ENCODE assay signal across 30 mouse cellular contexts in genomic region chr6:134420375-134420774, GRCm38 (mm10). TPM values are rescaled to one million over a fixed set of nuclear protein-coding genes. Genes with fewer than 3 reads are reported as not detected.
"Had no signal": no experiment of that assay in that cellular context is flagged by ENCODE, and none has a peak within 500 bp of the region (broad histone marks: within the 10 kb centered on the region; RNA-seq: fewer than 3 reads in every experiment).

No protein-coding gene starts in this region.

- H3K9ac ChIP-seq: heart, embryonic 12.5 days; hindbrain, embryonic 12.5 days; hindbrain, embryonic 14.5 days; intestine, embryonic 15.5 days; limb, embryonic 13.5 days; limb, embryonic 15.5 days had no signal

- H3K36me3 ChIP-seq: heart, embryonic 10.5 days; heart, embryonic 12.5 days; hindbrain, embryonic 10.5 days; hindbrain, embryonic 12.5 days; intestine, embryonic 15.5 days; limb, embryonic 13.5 days; limb, embryonic 15.5 days had no signal

- H3K4me3 ChIP-seq: heart, adult 2 months; heart, embryonic 10.5 days; heart, embryonic 12.5 days; hindbrain, embryonic 10.5 days; hindbrain, embryonic 12.5 days; intestine, embryonic 15.5 days; layer of hippocampus, adult 2 months; left cerebral cortex, adult 2 months; limb, embryonic 13.5 days; limb, embryonic 15.5 days had no signal

- H3K4me2 ChIP-seq: heart, embryonic 12.5 days; hindbrain, embryonic 12.5 days; hindbrain, embryonic 14.5 days; intestine, embryonic 15.5 days; limb, embryonic 13.5 days; limb, embryonic 15.5 days had no signal

- H3K9me3 ChIP-seq: heart, embryonic 10.5 days; heart, embryonic 12.5 days; hindbrain, embryonic 10.5 days; hindbrain, embryonic 12.5 days; intestine, embryonic 15.5 days; limb, embryonic 13.5 days; limb, embryonic 15.5 days had no signal

- DNase-seq: gastrocnemius, postnatal 14 days; gastrocnemius, postnatal 36 days; heart, adult 11 months; heart, adult 2 months; heart, postnatal 10 days; heart, postnatal 4 days; kidney, adult 18-20 months; kidney, adult 8-10 months; kidney, postnatal 10 days; kidney, postnatal 25 days; kidney, postnatal 4 days; left cerebral cortex, postnatal 4 days had no signal

- H3K27ac ChIP-seq: heart, adult 2 months; heart, embryonic 10.5 days; hindbrain, embryonic 10.5 days; hindbrain, embryonic 12.5 days; hindbrain, embryonic 14.5 days; intestine, embryonic 15.5 days; layer of hippocampus, adult 2 months; left cerebral cortex, adult 2 months; limb, embryonic 13.5 days; limb, embryonic 15.5 days had no signal

- H3K27me3 ChIP-seq: heart, embryonic 12.5 days; hindbrain, embryonic 12.5 days; intestine, embryonic 15.5 days; limb, embryonic 13.5 days; limb, embryonic 15.5 days had no signal

- H3K4me1 ChIP-seq: limb, embryonic 13.5 days had no signal

RNA-seq across cellular contexts. Expression of gene Bcl2l14, which starts 24.3 kb away (rescaled TPM):
- total RNA-seq: gastrocnemius, adult 18-20 months; gastrocnemius, adult 8-10 months; gastrocnemius, postnatal 14 days; gastrocnemius, postnatal 36 days; heart, adult 2 months; heart, postnatal 10 days; heart, postnatal 25 days; heart, postnatal 4 days; layer of hippocampus, adult 2 months; layer of hippocampus, postnatal 10 days; layer of hippocampus, postnatal 25 days; left cerebral cortex, adult 2 months; left cerebral cortex, postnatal 10 days; left cerebral cortex, postnatal 25 days; left cerebral cortex, postnatal 4 days had no signal
- polyA plus RNA-seq: liver, adult 2 months had no signal
